Mouse (Mus musculus) midbrain, embryonic 10.5 days (tissue): Measurements from ENCODE around the gene Dnm3. TPM values are rescaled to one million over a fixed set of nuclear protein-coding genes. Genes with fewer than 3 reads are reported as not detected.

Experiments used
- DNase-seq: peaks from one replicate; pipeline ENCODE4 v3.0.0-alpha.2; 2017; ENCODE audit warnings: low spot score
- H3K27ac ChIP-seq: fragments of 300-500 bp; sonication (generic); replicated peaks from 2 replicates; pipeline ENCODE4 v1.5.1; 2016; ENCODE audit warnings: mild to moderate bottlenecking
- H3K27me3 ChIP-seq: fragments of 300-500 bp; sonication (generic); 2 replicates; pipeline ENCODE4 v1.6.1; 2016; ENCODE audit warnings: low read depth, mild to moderate bottlenecking; ENCODE audit not compliant: poor library complexity, severe bottlenecking
- H3K36me3 ChIP-seq: fragments of 300-500 bp; sonication (generic); 2 replicates; pipeline ENCODE4 v1.6.1; 2016; ENCODE audit warnings: mild to moderate bottlenecking, moderate library complexity
- H3K4me1 ChIP-seq: fragments of 300-500 bp; sonication (generic); 2 replicates; pipeline ENCODE4 v1.6.1; 2016
- H3K4me3 ChIP-seq: fragments of 300-500 bp; sonication (generic); 2 replicates; pipeline ENCODE4 v1.5.1; 2016; ENCODE audit warnings: mild to moderate bottlenecking, moderate library complexity
- H3K9me3 ChIP-seq: fragments of 300-500 bp; sonication (generic); replicated peaks from 2 replicates; pipeline ENCODE4 v1.6.1; 2016; ENCODE audit warnings: mild to moderate bottlenecking
- WGBS: fragments of 180-500 bp; shearing (Covaris S2); methylation state at CpG from one replicate; pipeline ENCODE4 v1.1.7; 2016; 5-methylcytosine and 5-hydroxymethylcytosine counted together
- polyA plus RNA-seq: library from polyadenylated mRNA; unstranded; fragments of >200 nt; fragmentation: Nextera tagmentation; extraction: Ambion mirVana; gene quantifications from 2 replicates; pipeline ENCODE4 v1.2.1, GENCODE M21; 2016

Dnm3 gene
- polyA plus RNA-seq, 1 experiment from 2014 or later = 2.3 TPM

- no peaks in the 10 kb centered on the region for H3K9me3 ChIP-seq
These were observed 383.9 kb downstream of the Dnm3 start for GRCm38 (mm10) chr1:162093806-162094522.

GRCm38 (mm10) chr1:162092899-162093659 lies 384.8 kb downstream of the Dnm3 start:
- Histone ChIP-seq H3K4me1 (no peaks in the 10 kb centered on the region), H3K9me3 (no peaks in the 10 kb centered on the region), H3K36me3 (no peaks in the 10 kb centered on the region), H3K27me3 (no peaks in the 10 kb centered on the region), H3K27ac (no peak overlapping the region), H3K4me3 (no peak overlapping the region)
- DNase-seq = no peak
- 85% methylated on average over 3 of the region's 3 CpGs for WGBS

More at GRCm38 (mm10) chr1:162093806-162094522, 383.9 kb downstream of the Dnm3 start:
- Histone ChIP-seq H3K4me1 (no peaks in the 10 kb centered on the region), H3K27ac (no peak overlapping the region), H3K27me3 (no peaks in the 10 kb centered on the region), H3K36me3 (no peaks in the 10 kb centered on the region), H3K4me3 (no peak overlapping the region)
- WGBS = 85% methylated on average over 9 of the region's 9 CpGs
- DNase-seq = no peak

DNA sequence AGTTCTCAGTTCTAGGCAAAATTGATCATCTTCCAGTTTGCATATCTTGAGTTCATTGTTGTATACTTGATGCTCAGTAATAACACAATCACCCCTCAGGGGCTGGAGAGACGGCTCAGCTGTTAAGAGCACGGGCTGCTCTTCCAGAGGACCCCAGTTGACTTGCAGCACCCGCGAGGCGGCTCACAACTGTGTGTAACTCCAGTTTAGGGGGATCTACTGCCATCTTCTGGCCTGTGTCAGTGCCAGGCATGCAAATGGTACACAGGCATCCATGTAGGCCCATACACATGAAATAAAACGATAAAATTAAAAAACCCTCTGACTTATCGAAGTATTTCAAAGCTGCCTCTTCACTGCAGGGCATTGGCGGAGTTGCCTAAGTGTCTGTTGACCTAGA lies 385.4 kb downstream of the Dnm3 start:
- Histone ChIP-seq H3K4me1 (no peaks in the 10 kb centered on the region), H3K4me3 (no peak overlapping the region), H3K27ac (no peak overlapping the region), H3K36me3 (no peaks in the 10 kb centered on the region), H3K9me3 (no peaks in the 10 kb centered on the region), H3K27me3 (no peaks in the 10 kb centered on the region)
- DNase-seq = no peak
- 88% methylated on average over 8 of the region's 8 CpGs for WGBS

DNA sequence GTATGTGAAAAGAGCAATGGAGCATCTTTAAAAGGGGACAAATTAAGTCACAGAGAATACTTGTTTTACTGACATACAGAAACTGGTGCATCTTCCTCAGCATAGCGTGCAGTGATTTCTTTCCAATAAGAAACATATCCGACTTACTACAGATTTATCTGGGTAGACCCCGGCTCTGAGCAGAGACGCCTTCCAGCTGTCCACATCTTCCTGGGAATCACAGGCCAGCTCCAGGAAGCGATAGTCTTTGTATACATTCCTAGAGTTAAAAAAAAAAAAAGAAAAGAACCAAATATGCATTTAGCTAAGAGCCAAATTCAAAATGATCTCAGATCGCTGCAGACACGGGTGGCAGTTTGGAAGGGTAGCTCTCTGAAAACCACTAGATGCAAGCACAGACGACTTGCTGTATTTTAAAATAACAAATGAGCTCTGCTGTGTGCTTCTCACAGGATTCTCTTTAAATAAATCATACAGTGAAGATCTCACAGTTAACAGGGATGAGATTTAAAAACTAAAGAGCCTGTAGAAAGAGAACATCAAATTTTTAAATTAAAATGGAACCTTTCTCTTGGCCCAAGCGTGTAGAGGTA lies 393.9 kb downstream of the Dnm3 start:
- no peaks in the 10 kb centered on the region for H3K27me3 ChIP-seq
- H3K36me3 ChIP-seq = no peaks in the 10 kb centered on the region
- H3K9me3 ChIP-seq = no peaks in the 10 kb centered on the region
- no peak overlapping the region for H3K4me3 ChIP-seq
- no peaks in the 10 kb centered on the region for H3K4me1 ChIP-seq
- WGBS = 72% methylated on average over 9 of the region's 9 CpGs
- DNase-seq = no peak
- no peak overlapping the region for H3K27ac ChIP-seq

DNA sequence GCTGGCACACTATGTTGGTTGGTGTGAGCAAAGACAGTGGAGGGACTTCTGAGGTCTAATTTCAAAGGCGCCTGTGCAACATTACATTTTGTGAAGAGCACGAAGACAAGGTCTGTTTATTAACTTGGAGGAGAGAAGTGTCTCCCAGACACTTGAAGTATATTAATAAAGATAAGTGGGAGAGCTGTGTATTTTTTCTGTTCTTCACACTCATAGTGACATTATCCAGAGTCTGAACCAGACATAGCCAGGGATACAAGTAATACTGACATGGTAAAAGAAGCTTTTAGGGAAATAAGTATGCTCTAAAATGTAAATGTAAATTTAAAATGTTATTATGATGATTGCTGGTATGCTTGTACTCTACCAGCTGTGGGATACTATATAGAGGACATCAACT lies 394.5 kb downstream of the Dnm3 start:
- no peak overlapping the region for H3K27ac ChIP-seq
- 85% methylated on average over 2 of the region's 2 CpGs for WGBS
- no peak for DNase-seq
- no peak overlapping the region for H3K4me3 ChIP-seq
- H3K4me1 ChIP-seq = no peaks in the 10 kb centered on the region
- H3K27me3 ChIP-seq = no peaks in the 10 kb centered on the region
- no peaks in the 10 kb centered on the region for H3K36me3 ChIP-seq
- no peaks in the 10 kb centered on the region for H3K9me3 ChIP-seq

- Histone ChIP-seq H3K27me3 (no peaks in the 10 kb centered on the region), H3K36me3 (no peaks in the 10 kb centered on the region), H3K4me1 (no peaks in the 10 kb centered on the region), H3K9me3 (no peaks in the 10 kb centered on the region), H3K4me3 (no peak overlapping the region), H3K27ac (no peak overlapping the region)
- WGBS = 83% methylated on average over 7 of the region's 7 CpGs
- no peak for DNase-seq
These were observed 395.1 kb downstream of the Dnm3 start for GRCm38 (mm10) chr1:162082711-162083110.

DNA sequence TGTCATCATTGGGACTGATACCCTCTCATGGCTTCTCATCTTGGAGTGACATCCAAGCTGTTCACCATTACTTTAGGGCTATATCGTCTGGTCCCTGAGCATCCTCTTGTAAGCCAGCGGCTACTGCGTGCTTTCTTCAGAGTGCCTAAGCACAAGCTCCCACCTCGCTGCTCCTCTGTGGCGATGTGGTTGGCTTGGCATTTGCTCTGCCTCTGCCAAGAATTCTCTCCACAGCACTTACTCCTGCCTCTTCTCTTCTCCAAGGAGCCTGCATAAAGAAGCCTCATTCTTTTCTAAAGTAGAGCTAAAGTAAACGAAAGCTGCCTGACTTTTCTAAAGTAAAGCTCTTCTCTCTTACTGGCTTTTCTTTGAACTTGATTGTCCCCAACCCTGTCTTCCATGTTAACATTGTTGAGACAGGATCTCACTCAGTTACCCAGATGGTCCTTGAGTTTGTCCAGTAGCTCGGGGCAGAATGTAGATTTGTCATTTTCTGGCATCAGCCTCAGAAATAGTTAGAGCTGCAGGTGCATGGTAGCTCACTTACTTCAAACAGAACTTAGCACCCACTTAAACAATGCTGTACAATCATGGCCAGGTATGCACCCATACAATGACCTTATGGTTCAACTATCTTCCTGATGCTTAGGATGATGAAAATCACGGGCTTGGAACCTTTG lies 396.0 kb downstream of the Dnm3 start:
- H3K27ac ChIP-seq = no peak overlapping the region
- H3K27me3 ChIP-seq = no peaks in the 10 kb centered on the region
- no peaks in the 10 kb centered on the region for H3K9me3 ChIP-seq
- H3K4me1 ChIP-seq = peaks cover 6% of the 10 kb centered on the region; the same call in 1 of the 2 replicates
- no peak overlapping the region for H3K4me3 ChIP-seq
- no peaks in the 10 kb centered on the region for H3K36me3 ChIP-seq
- WGBS = 86% methylated on average over 8 of the region's 8 CpGs
- DNase-seq = no peak

GRCm38 (mm10) chr1:162079989-162080388 lies 397.8 kb downstream of the Dnm3 start:
- peaks cover 6% of the 10 kb centered on the region; the same call in 1 of the 2 replicates for H3K4me1 ChIP-seq
- no peaks in the 10 kb centered on the region for H3K9me3 ChIP-seq
- no peak overlapping the region for H3K4me3 ChIP-seq
- DNase-seq = no peak
- no peaks in the 10 kb centered on the region for H3K27me3 ChIP-seq
- no peak overlapping the region for H3K27ac ChIP-seq
- 88% methylated on average over 7 of the region's 7 CpGs for WGBS
- H3K36me3 ChIP-seq = no peaks in the 10 kb centered on the region

DNA sequence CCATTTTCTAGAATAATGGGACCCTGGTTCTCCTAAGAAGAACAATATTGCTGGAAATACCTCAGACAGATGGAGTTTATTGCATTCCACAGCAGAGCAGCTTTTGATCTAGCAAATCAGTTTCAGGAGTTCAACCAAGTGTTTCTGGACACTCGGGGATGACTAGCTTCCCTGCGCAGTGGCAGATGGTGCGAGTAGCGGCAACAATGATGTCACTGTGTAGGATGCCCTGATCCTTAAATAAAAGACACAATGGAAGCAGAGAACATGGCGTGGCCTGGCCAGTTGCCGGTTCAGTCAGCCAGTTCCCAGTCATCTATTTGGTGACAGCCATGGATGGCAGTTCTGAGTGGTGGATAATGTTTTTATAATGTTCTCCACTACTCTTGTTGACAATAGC lies 400.4 kb downstream of the Dnm3 start:
- Histone ChIP-seq H3K27me3 (no peaks in the 10 kb centered on the region), H3K9me3 (no peaks in the 10 kb centered on the region), H3K27ac (0 out of 2 replicates have a peak overlapping the region, but pooled peaks have one; percentile 25), H3K4me3 (no peak overlapping the region), H3K4me1 (peaks cover 6% of the 10 kb centered on the region; the same call in 1 of the 2 replicates), H3K36me3 (no peaks in the 10 kb centered on the region)
- WGBS = 79% methylated on average over 6 of the region's 6 CpGs
- DNase-seq = no peak

DNA sequence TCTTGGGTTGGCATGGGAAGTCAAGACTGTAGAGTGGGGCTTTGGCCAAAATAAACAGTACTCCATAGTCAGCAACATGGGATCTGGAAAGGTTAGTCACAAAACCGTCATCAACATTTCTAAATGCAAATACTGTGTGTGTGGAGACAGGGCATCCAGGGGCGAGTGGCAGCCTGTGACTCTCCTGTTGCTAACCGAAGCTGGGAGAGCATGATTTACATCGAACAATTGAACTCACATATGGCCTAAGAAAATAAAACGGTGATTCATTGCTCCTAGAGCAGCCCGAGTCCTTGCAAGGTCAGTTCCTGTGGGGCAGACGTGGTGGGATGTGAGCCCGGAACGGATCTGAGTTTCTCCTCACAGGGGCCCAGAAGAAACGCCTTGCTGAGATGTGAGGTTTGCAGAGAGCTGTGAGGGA lies 401.2 kb downstream of the Dnm3 start:
- H3K4me3 ChIP-seq = no peak overlapping the region
- DNase-seq = no peak
- 68% methylated on average over 10 of the region's 10 CpGs for WGBS
- H3K27me3 ChIP-seq = no peaks in the 10 kb centered on the region
- H3K36me3 ChIP-seq = no peaks in the 10 kb centered on the region
- H3K9me3 ChIP-seq = no peaks in the 10 kb centered on the region
- H3K4me1 ChIP-seq = peaks cover 6% of the 10 kb centered on the region; the same call in 1 of the 2 replicates
- 0 out of 2 replicates have a peak overlapping the region, but pooled peaks have one; percentile 25 for H3K27ac ChIP-seq

- no peaks in the 10 kb centered on the region for H3K9me3 ChIP-seq
- DNase-seq = no peak
- H3K4me1 ChIP-seq = peaks cover 6% of the 10 kb centered on the region; the same call in 1 of the 2 replicates
- H3K27ac ChIP-seq = peak overlapping the region; percentile 38; the same call in 1 of the 2 replicates
- H3K4me3 ChIP-seq = no peak overlapping the region
- no peaks in the 10 kb centered on the region for H3K36me3 ChIP-seq
- 83% methylated on average over 10 of the region's 10 CpGs for WGBS
- no peaks in the 10 kb centered on the region for H3K27me3 ChIP-seq
These were observed 402.0 kb downstream of the Dnm3 start for GRCm38 (mm10) chr1:162075831-162076230.

- peak; percentile 24 for DNase-seq
- H3K36me3 ChIP-seq = no peaks in the 10 kb centered on the region
- H3K9me3 ChIP-seq = no peaks in the 10 kb centered on the region
- H3K4me1 ChIP-seq = peaks cover 6% of the 10 kb centered on the region; the same call in 1 of the 2 replicates
- peak overlapping the region; percentile 38; the same call in 1 of the 2 replicates for H3K27ac ChIP-seq
- H3K27me3 ChIP-seq = no peaks in the 10 kb centered on the region
- WGBS = 69% methylated on average over 4 of the region's 4 CpGs
- no peak overlapping the region for H3K4me3 ChIP-seq
These were observed 402.4 kb downstream of the Dnm3 start for GRCm38 (mm10) chr1:162075416-162075815.
